Mouse (Mus musculus) heart, embryonic 16.5 days (tissue): ENCODE data around the gene Pms2. TPM values are rescaled to one million over a fixed set of nuclear protein-coding genes. Genes with fewer than 3 reads are reported as not detected.

Experiments used
- ATAC-seq: fragments of 200-750 bp; cut with Nextera tagmentation; replicated peaks from 2 replicates; pipeline ENCODE4 v1.8.0; 2017; ENCODE audit warnings: moderate number of reproducible peaks; ENCODE audit not compliant: insufficient read depth, low FRiP score; ENCODE audit errors: extremely low read depth
- H3K27ac ChIP-seq: fragments of 300-500 bp; sonication (generic); 2 replicates; pipeline ENCODE4 v1.5.1; 2014; ENCODE audit warnings: mild to moderate bottlenecking, low read length, control low read depth, moderate library complexity
- H3K27me3 ChIP-seq: fragments of 300-500 bp; sonication (generic); 2 replicates; pipeline ENCODE4 v1.6.1; 2014; ENCODE audit warnings: low read length, mixed read lengths; ENCODE audit not compliant: control insufficient read depth, insufficient read depth
- H3K36me3 ChIP-seq: fragments of 300-500 bp; sonication (generic); 2 replicates; pipeline ENCODE4 v1.6.1; 2014; ENCODE audit not compliant: control insufficient read depth, insufficient read depth
- H3K4me1 ChIP-seq: fragments of 300-500 bp; sonication (generic); 2 replicates; pipeline ENCODE4 v1.6.1; 2014; ENCODE audit warnings: low read length, mixed read lengths; ENCODE audit not compliant: control insufficient read depth, insufficient read depth
- H3K4me2 ChIP-seq: fragments of 300-500 bp; sonication (generic); 2 replicates; pipeline ENCODE4 v1.6.1; 2014; ENCODE audit warnings: low read depth, mild to moderate bottlenecking, control low read depth, low read length
- H3K4me3 ChIP-seq: fragments of 300-500 bp; sonication (generic); 2 replicates; pipeline ENCODE4 v1.5.1; 2014; ENCODE audit warnings: mild to moderate bottlenecking, control low read depth, low read length
- H3K9ac ChIP-seq: fragments of 300-500 bp; sonication (generic); 2 replicates; pipeline ENCODE4 v1.6.1; 2014; ENCODE audit warnings: low read length, control low read depth
- H3K9me3 ChIP-seq: fragments of 300-500 bp; sonication (generic); replicated peaks from 2 replicates; pipeline ENCODE4 v1.6.1; 2016; ENCODE audit warnings: low read length; ENCODE audit not compliant: control insufficient read depth
- WGBS: fragments of 180-500 bp; shearing (Covaris S2); extraction: QIAGEN DNeasy Blood & Tissue Kit; methylation state at CpG from one replicate; pipeline ENCODE4 v1.1.7; 2014; 5-methylcytosine and 5-hydroxymethylcytosine counted together
- polyA plus RNA-seq: library from polyadenylated mRNA; unstranded; fragments of >200 nt; fragmentation: Nextera tagmentation; extraction: Ambion mirVana; gene quantifications from 2 replicates; pipeline ENCODE4 v1.2.1, GENCODE M21; 2015

Pms2 gene
- polyA plus RNA-seq, 1 experiment from 2014 or later = 16.7 TPM

- no peak for ATAC-seq
- Histone ChIP-seq H3K9ac (no peak overlapping the region), H3K36me3 (no peaks in the 10 kb centered on the region), H3K4me1 (no peaks in the 10 kb centered on the region), H3K4me2 (no peak overlapping the region), H3K4me3 (no peak overlapping the region), H3K9me3 (0 out of 2 replicates have a peak, but pooled peaks cover 6% of the 10 kb centered on the region), H3K27ac (no peak overlapping the region), H3K27me3 (no peaks in the 10 kb centered on the region)
- WGBS = 68% methylated on average over 14 of the region's 14 CpGs
Measured at GRCm38 (mm10) chr5:143943231-143944125, 33.7 kb downstream of the Pms2 start.

GRCm38 (mm10) chr5:143948361-143948760 is 38.6 kb downstream of the Pms2 start:
- Histone ChIP-seq H3K4me3 (no peak overlapping the region), H3K27me3 (no peaks in the 10 kb centered on the region), H3K4me2 (no peak overlapping the region), H3K27ac (no peak overlapping the region), H3K4me1 (no peaks in the 10 kb centered on the region), H3K9me3 (0 out of 2 replicates have a peak, but pooled peaks cover 4% of the 10 kb centered on the region), H3K9ac (no peak overlapping the region), H3K36me3 (no peaks in the 10 kb centered on the region)
- no peak for ATAC-seq
- WGBS = 85% methylated on average over 12 of the region's 12 CpGs

GRCm38 (mm10) chr5:143950016-143950415 is 40.3 kb downstream of the Pms2 start:
- no peaks in the 10 kb centered on the region for H3K9me3 ChIP-seq
- H3K27ac ChIP-seq = no peak overlapping the region
- WGBS = 46% methylated on average over 5 of the region's 5 CpGs
- no peaks in the 10 kb centered on the region for H3K27me3 ChIP-seq
- no peaks in the 10 kb centered on the region for H3K4me1 ChIP-seq
- no peak overlapping the region for H3K9ac ChIP-seq
- H3K4me2 ChIP-seq = no peak overlapping the region
- no peak overlapping the region for H3K4me3 ChIP-seq
- no peaks in the 10 kb centered on the region for H3K36me3 ChIP-seq
- no peak for ATAC-seq

- H3K9ac ChIP-seq = no peak overlapping the region
- ATAC-seq = no peak
- H3K27me3 ChIP-seq = no peaks in the 10 kb centered on the region
- no peaks in the 10 kb centered on the region for H3K4me1 ChIP-seq
- H3K4me3 ChIP-seq = no peak overlapping the region
- H3K9me3 ChIP-seq = no peaks in the 10 kb centered on the region
- 93% methylated on average over 6 of the region's 6 CpGs for WGBS
- no peaks in the 10 kb centered on the region for H3K36me3 ChIP-seq
- no peak overlapping the region for H3K27ac ChIP-seq
- no peak overlapping the region for H3K4me2 ChIP-seq
Measured at GRCm38 (mm10) chr5:143957101-143957500, 47.3 kb downstream of the Pms2 start.

- Histone ChIP-seq H3K27me3 (no peaks in the 10 kb centered on the region), H3K9me3 (no peaks in the 10 kb centered on the region), H3K4me2 (no peak overlapping the region), H3K36me3 (no peaks in the 10 kb centered on the region), H3K4me3 (no peak overlapping the region), H3K4me1 (no peaks in the 10 kb centered on the region), H3K9ac (no peak overlapping the region), H3K27ac (no peak overlapping the region)
- WGBS = 92% methylated on average over 11 of the region's 11 CpGs
- ATAC-seq = no peak
Measured at GRCm38 (mm10) chr5:143959551-143959950, 49.8 kb downstream of the Pms2 start.

GRCm38 (mm10) chr5:143961176-143961575 is 51.4 kb downstream of the Pms2 start:
- Histone ChIP-seq H3K4me3 (no peak overlapping the region), H3K36me3 (no peaks in the 10 kb centered on the region), H3K27ac (no peak overlapping the region), H3K9me3 (no peaks in the 10 kb centered on the region), H3K9ac (no peak overlapping the region), H3K4me2 (no peak overlapping the region), H3K27me3 (no peaks in the 10 kb centered on the region), H3K4me1 (no peaks in the 10 kb centered on the region)
- ATAC-seq = no peak
- WGBS = 84% methylated on average over 8 of the region's 8 CpGs

- no peak for ATAC-seq
- no peak overlapping the region for H3K4me2 ChIP-seq
- H3K27ac ChIP-seq = no peak overlapping the region
- no peaks in the 10 kb centered on the region for H3K27me3 ChIP-seq
- no peaks in the 10 kb centered on the region for H3K36me3 ChIP-seq
- 78% methylated on average over 12 of the region's 12 CpGs for WGBS
- H3K9me3 ChIP-seq = no peaks in the 10 kb centered on the region
- no peaks in the 10 kb centered on the region for H3K4me1 ChIP-seq
- no peak overlapping the region for H3K4me3 ChIP-seq
- H3K9ac ChIP-seq = no peak overlapping the region
Measured at GRCm38 (mm10) chr5:143965586-143966345, 56.0 kb downstream of the Pms2 start.

GRCm38 (mm10) chr5:143966671-143967070 is 56.9 kb downstream of the Pms2 start:
- no peaks in the 10 kb centered on the region for H3K4me1 ChIP-seq
- no peak overlapping the region for H3K4me3 ChIP-seq
- WGBS = 87% methylated on average over 12 of the region's 12 CpGs
- no peak overlapping the region for H3K27ac ChIP-seq
- ATAC-seq = no peak
- H3K36me3 ChIP-seq = no peaks in the 10 kb centered on the region
- no peak overlapping the region for H3K4me2 ChIP-seq
- H3K9me3 ChIP-seq = no peaks in the 10 kb centered on the region
- no peaks in the 10 kb centered on the region for H3K27me3 ChIP-seq
- no peak overlapping the region for H3K9ac ChIP-seq

- Histone ChIP-seq H3K9me3 (no peaks in the 10 kb centered on the region), H3K4me2 (no peak overlapping the region), H3K27me3 (no peaks in the 10 kb centered on the region), H3K4me3 (no peak overlapping the region), H3K36me3 (no peaks in the 10 kb centered on the region), H3K4me1 (no peaks in the 10 kb centered on the region), H3K27ac (no peak overlapping the region), H3K9ac (no peak overlapping the region)
- 20% methylated on average over 3 of the region's 3 CpGs for WGBS
- ATAC-seq = no peak
Measured at GRCm38 (mm10) chr5:143972628-143973027, 62.9 kb downstream of the Pms2 start.
